In genomic region chr3:31047263-31047662, GRCm38 (mm10) we compare ENCODE assay signal across 14 mouse cellular contexts. TPM values are rescaled to one million over a fixed set of nuclear protein-coding genes. Genes with fewer than 3 reads are reported as not detected.
DNase-seq lines count a peak whose midpoint lies in the region; ATAC-seq and TF ChIP-seq lines count a peak whose summit lies in the region.
"Had no signal": no experiment of that assay in that cellular context is flagged by ENCODE, and none has a peak within 500 bp of the region (broad histone marks: within the 10 kb centered on the region; RNA-seq: fewer than 3 reads in every experiment).

No protein-coding gene starts in this region.

- DNase-seq in heart, embryonic 10.5 days (ENCODE audit: low spot score): peak; percentile 69
- DNase-seq in heart, postnatal 36 days: no peak
- peak; percentile 17 for DNase-seq in lung, postnatal 0 days (ENCODE audit: low spot score)
- no peak for DNase-seq in lung, postnatal 36 days
- DNase-seq in NIH3T3 (ENCODE audit: low read depth): peak; percentile 20
- DNase-seq in right cerebral cortex, postnatal 14 days: no peak
- no peak for DNase-seq in cerebellum, postnatal 4 days (ENCODE audit: low spot score in 2 of 2)
- DNase-seq: cerebellum, adult 9-10 months; gastrocnemius, postnatal 36 days; right cerebral cortex, postnatal 25 days had no signal

- TF ChIP-seq POLR2A in small intestine, adult 2 months (IDR thresholded peaks at IDR 0.05; ENCODE audit: low read depth, low read length): no peak

- WGBS in heart, embryonic 10.5 days: 80% methylated on average over 3 of the region's 3 CpGs
- 69% methylated on average over 3 of the region's 3 CpGs for WGBS in lung, postnatal 0 days
- WGBS in small intestine, adult 2 months: 71% methylated on average over 3 of the region's 3 CpGs

- H3K9me3 ChIP-seq in heart, embryonic 10.5 days: no peaks in the 10 kb centered on the region
- no peaks in the 10 kb centered on the region for H3K9me3 ChIP-seq in lung, postnatal 0 days (ENCODE audit: low read length)
- H3K9me3 ChIP-seq: hindbrain, embryonic 13.5 days; liver, embryonic 15.5 days had no signal

- H3K4me1 ChIP-seq in heart, embryonic 10.5 days: no peaks in the 10 kb centered on the region
- H3K4me1 ChIP-seq in lung, postnatal 0 days (ENCODE audit: insufficient read depth, low read depth, low read length): no peaks in the 10 kb centered on the region
- no peaks in the 10 kb centered on the region for H3K4me1 ChIP-seq in small intestine, adult 2 months (ENCODE audit: control insufficient read depth, insufficient read depth, insufficient read length, low read length)
- H3K4me1 ChIP-seq: hindbrain, embryonic 13.5 days; liver, embryonic 15.5 days had no signal

- no peak overlapping the region for H3K4me2 ChIP-seq in lung, postnatal 0 days (replicated peaks; ENCODE audit: low read depth, low read length)
- H3K4me2 ChIP-seq: hindbrain, embryonic 13.5 days; liver, embryonic 15.5 days had no signal

- no peak overlapping the region for H3K4me3 ChIP-seq in heart, embryonic 10.5 days
- H3K4me3 ChIP-seq in lung, postnatal 0 days (ENCODE audit: low read depth, low read length): no peak overlapping the region
- no peak overlapping the region for H3K4me3 ChIP-seq in small intestine, adult 2 months (ENCODE audit: low read depth, low read length)
- H3K4me3 ChIP-seq: erythroblast, embryonic 14.5 days; hindbrain, embryonic 13.5 days; liver, embryonic 15.5 days had no signal

- no peak for TF ChIP-seq EP300 in lung, postnatal 0 days (IDR thresholded peaks at IDR 0.05)

- H3K9ac ChIP-seq in lung, postnatal 0 days (replicated peaks; ENCODE audit: low read depth): no peak overlapping the region
- H3K9ac ChIP-seq: hindbrain, embryonic 13.5 days; liver, embryonic 15.5 days had no signal

- no peak for ATAC-seq in lung, postnatal 0 days

- no peak overlapping the region for H3K27ac ChIP-seq in heart, embryonic 10.5 days
- no peak overlapping the region for H3K27ac ChIP-seq in lung, postnatal 0 days (ENCODE audit: low read length)
- no peak overlapping the region for H3K27ac ChIP-seq in small intestine, adult 2 months (ENCODE audit: insufficient read depth, low read depth, low read length)
- H3K27ac ChIP-seq: hindbrain, embryonic 13.5 days; liver, embryonic 15.5 days had no signal

- peak; percentile 57 for TF ChIP-seq CTCF in lung, postnatal 0 days (IDR thresholded peaks at IDR 0.05)
- TF ChIP-seq CTCF in small intestine, adult 2 months (IDR thresholded peaks at IDR 0.05; ENCODE audit: extremely low read depth, insufficient read length, insufficient replicate concordance, low read depth, low read length): peak; percentile 17; the same call in 1 of the 2 replicates

- no peaks in the 10 kb centered on the region for H3K27me3 ChIP-seq in heart, embryonic 10.5 days (ENCODE audit: insufficient read depth, poor library complexity, severe bottlenecking)
- H3K27me3 ChIP-seq in lung, postnatal 0 days (replicated peaks; ENCODE audit: insufficient read depth, low read length): no peaks in the 10 kb centered on the region
- no peaks in the 10 kb centered on the region for H3K27me3 ChIP-seq in small intestine, adult 2 months (ENCODE audit: control insufficient read depth, insufficient read depth, low read length)
- H3K27me3 ChIP-seq: hindbrain, embryonic 13.5 days; liver, embryonic 15.5 days had no signal

- H3K36me3 ChIP-seq in heart, embryonic 10.5 days: peaks cover 45% of the 10 kb centered on the region
- peaks cover 13% of the 10 kb centered on the region for H3K36me3 ChIP-seq in lung, postnatal 0 days (ENCODE audit: insufficient read depth, low read length)
- H3K36me3 ChIP-seq in small intestine, adult 2 months (ENCODE audit: control insufficient read depth, insufficient read depth, low read length): peaks cover 30% of the 10 kb centered on the region
- H3K36me3 ChIP-seq: liver, embryonic 15.5 days had no signal

- intact Hi-C loops in heart, postnatal 36 days (cut with DNase I): no loop called here

RNA-seq across cellular contexts. Expression of gene Skil, which starts 47.6 kb away (rescaled TPM):
- 19.0 and 22.0 TPM in 2 replicates for polyA plus RNA-seq in heart, embryonic 10.5 days (2016; fragmentation: Nextera tagmentation; extraction: Ambion mirVana)
- total RNA-seq in heart, postnatal 36 days (2021): 10 to 100 TPM; 15.0 to 17.0 TPM
- polyA plus RNA-seq in lung, postnatal 0 days (2015; fragmentation: Nextera tagmentation; extraction: Ambion mirVana): 24.8 and 29.6 TPM in 2 replicates
- 3.4 and 8.5 TPM in 2 replicates for polyA plus RNA-seq in small intestine, adult 2 months (2012; rRNA removed)

RNA-seq across cellular contexts. Expression of gene Prkci, which starts 51.7 kb away (rescaled TPM):
- polyA plus RNA-seq in heart, embryonic 10.5 days (2016; fragmentation: Nextera tagmentation; extraction: Ambion mirVana): 23.2 and 32.7 TPM in 2 replicates
- 10 to 100 TPM; 12.4 to 12.5 TPM for total RNA-seq in heart, postnatal 36 days (2021)
- polyA plus RNA-seq in lung, postnatal 0 days (2015; fragmentation: Nextera tagmentation; extraction: Ambion mirVana): 37.1 and 43.8 TPM in 2 replicates
- 4.9 and 7.0 TPM in 2 replicates for polyA plus RNA-seq in small intestine, adult 2 months (2012; rRNA removed)

Comparison
In these comparisons a context has a peak if more than half of its experiments do, and no peak if none do; other contexts are left out.
1. DNase-seq: peak in heart, embryonic 10.5 days (single experiment), lung, postnatal 0 days (single experiment) and NIH3T3 (single experiment); none in heart, postnatal 36 days (0 of 2), lung, postnatal 36 days (single experiment), right cerebral cortex, postnatal 14 days (single experiment) and cerebellum, postnatal 4 days (0 of 2).